Mouse (Mus musculus): Measurements from ENCODE around the gene Pik3r2.

DNA sequence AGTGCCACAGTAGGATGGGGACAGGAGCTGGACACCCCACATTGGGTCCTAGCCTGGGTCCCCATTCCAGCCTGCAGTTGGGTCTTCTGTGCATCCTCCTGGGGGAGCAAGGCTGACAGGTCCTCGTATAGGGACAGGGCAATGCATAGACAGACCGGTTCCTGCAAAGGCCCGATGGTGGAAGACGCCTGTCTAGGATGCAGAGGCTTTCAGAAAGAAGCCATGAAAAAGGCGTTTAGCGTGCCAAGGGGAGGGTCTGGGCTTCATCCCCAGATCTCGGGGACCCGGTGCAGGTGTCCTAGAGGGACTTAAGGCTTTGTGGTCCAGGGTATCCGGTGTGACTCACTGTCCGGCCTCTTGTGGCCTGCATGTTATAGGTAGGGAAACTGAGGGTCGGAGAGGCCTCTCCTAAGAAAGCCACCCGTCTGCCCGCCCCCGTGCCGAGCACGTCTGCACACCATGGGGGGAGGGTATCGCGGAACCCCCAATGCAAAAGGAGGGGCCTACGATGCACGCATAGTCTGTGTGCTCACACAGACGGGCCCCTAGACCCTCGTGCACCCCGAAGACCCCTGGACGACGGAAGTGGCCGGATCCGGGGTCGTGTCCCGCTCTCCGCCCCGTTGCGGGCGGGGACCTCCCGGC, 540 bp downstream of the Pik3r2 start:
- TF ChIP-seq CTCF (IDR thresholded peaks at IDR 0.05; ENCODE audit: control insufficient read depth, insufficient read depth, insufficient read length) (no peak), FOSL1 (IDR thresholded peaks at IDR 0.05; ENCODE audit: insufficient read depth, low read length, poor library complexity, severe bottlenecking) (no peak), MYOG (IDR thresholded peaks at IDR 0.05; ENCODE audit: control insufficient read depth, extremely low read depth, insufficient read length) (no peak), MAX (IDR thresholded peaks at IDR 0.05) (no peak), CEBPB (IDR thresholded peaks at IDR 0.05; ENCODE audit: low read depth) (no peak)
